Mouse (Mus musculus) CH12.LX (cell line): Measurements from ENCODE around the gene Sorcs1. TPM values are rescaled to one million over a fixed set of nuclear protein-coding genes. Genes with fewer than 3 reads are reported as not detected.

ENCODE experiments used
- DNase-seq: peaks from one replicate; pipeline ENCODE4 v3.0.0-alpha.2; 2013; ENCODE audit errors: extremely low read depth
- H3K27ac ChIP-seq: 2 replicates; pipeline ENCODE4 v1.5.1; 2012; ENCODE audit warnings: low read depth, mild to moderate bottlenecking, control low read depth, moderate library complexity; ENCODE audit not compliant: insufficient read depth
- H3K27me3 ChIP-seq: replicated peaks from 2 replicates; pipeline ENCODE3; 2012; ENCODE audit warnings: inconsistent platforms
- H3K36me3 ChIP-seq, 2 experiments: replicated peaks in 1 of 2; 2 replicates each; pipeline versions ENCODE3 to v1.6.1; 2012; ENCODE audit warnings: inconsistent platforms in 1 of 2, low read length in 1 of 2, mild to moderate bottlenecking in 1 of 2, mixed read lengths in 1 of 2, moderate library complexity in 1 of 2; ENCODE audit not compliant: control insufficient read depth in 1 of 2, insufficient read depth in 1 of 2
- H3K4me1 ChIP-seq, 2 experiments: 2 replicates each; pipeline ENCODE4 v1.6.1; 2012; ENCODE audit warnings: inconsistent platforms in 1 of 2, moderate library complexity in 1 of 2; ENCODE audit not compliant: insufficient read depth in 2 of 2, control insufficient read depth in 1 of 2
- H3K4me2 ChIP-seq: 2 replicates; pipeline ENCODE4 v1.6.1; 2012; ENCODE audit warnings: low read depth, mild to moderate bottlenecking, control low read depth; ENCODE audit not compliant: poor library complexity, insufficient read depth, severe bottlenecking
- H3K4me3 ChIP-seq, 3 experiments: fragments of 150-350 bp in 1 of 3; sonication (generic) in 1 of 3; replicated peaks in 1 of 3; 2 replicates each; pipeline versions ENCODE3 to v1.5.1; 2011 to 2012; ENCODE audit warnings: low read depth in 2 of 3, low read length in 2 of 3, mild to moderate bottlenecking in 2 of 3, moderate library complexity in 2 of 3, control low read depth in 1 of 3, improper control_type of control experiment in 1 of 3, inconsistent platforms in 1 of 3, mixed read lengths in 1 of 3; ENCODE audit not compliant: poor library complexity in 1 of 3
- H3K79me2 ChIP-seq: replicated peaks from 2 replicates; pipeline ENCODE4 v1.6.1; 2012; ENCODE audit warnings: mild to moderate bottlenecking, moderate library complexity; ENCODE audit not compliant: control insufficient read depth, poor library complexity, insufficient read depth, severe bottlenecking; ENCODE audit errors: extremely low read depth
- H3K9ac ChIP-seq: 2 replicates; pipeline ENCODE4 v1.6.1; 2012; ENCODE audit warnings: low read depth, mild to moderate bottlenecking, control low read depth, moderate library complexity; ENCODE audit not compliant: insufficient read depth
- H3K9me3 ChIP-seq: replicated peaks from 2 replicates; pipeline ENCODE3; 2012; ENCODE audit warnings: low read length, inconsistent platforms, mixed read lengths
- BHLHE40 ChIP-seq: IDR thresholded peaks from 2 replicates; pipeline ENCODE4 v1.6.1; 2011; ENCODE audit warnings: mild to moderate bottlenecking, low read depth, low read length, improper control_type of control experiment
- CHD1 ChIP-seq: IDR thresholded peaks from 2 replicates; pipeline ENCODE4 v1.6.1; 2012; ENCODE audit warnings: low read depth, low read length, improper control_type of control experiment, inconsistent platforms
- CHD2 ChIP-seq: IDR thresholded peaks from 2 replicates; pipeline ENCODE4 v1.6.1; 2011; ENCODE audit warnings: low read length, improper control_type of control experiment
- CTCF ChIP-seq, 2 experiments: IDR thresholded peaks in 1 of 2; conservative IDR thresholded peaks in 1 of 2; 2 replicates each; pipeline ENCODE4 v1.5.1; 2011 to 2012; ENCODE audit warnings: low read depth in 2 of 2, low read length in 2 of 2, improper control_type of control experiment in 1 of 2, inconsistent platforms in 1 of 2, mild to moderate bottlenecking in 1 of 2, moderate library complexity in 1 of 2
- E2F4 ChIP-seq: IDR thresholded peaks from 2 replicates; pipeline ENCODE4 v1.6.1; 2011; ENCODE audit warnings: low read depth, low read length, improper control_type of control experiment; ENCODE audit not compliant: insufficient replicate concordance
- ELF1 ChIP-seq: IDR thresholded peaks from 2 replicates; pipeline ENCODE4 v1.6.1; 2014; ENCODE audit warnings: low read depth, mild to moderate bottlenecking, inconsistent platforms, low read length, improper control_type of control experiment
- IRF4 ChIP-seq: IDR thresholded peaks from 2 replicates; pipeline ENCODE4 v1.6.1; 2014; ENCODE audit warnings: low read depth, mild to moderate bottlenecking, inconsistent platforms, low read length, improper control_type of control experiment
- JUND ChIP-seq: conservative IDR thresholded peaks from 2 replicates; pipeline ENCODE4 v1.6.1; 2011; ENCODE audit warnings: low read depth, low read length, improper control_type of control experiment
- KAT2A ChIP-seq: IDR thresholded peaks from 2 replicates; pipeline ENCODE4 v1.6.1; 2012; ENCODE audit warnings: low read length, improper control_type of control experiment, inconsistent platforms; ENCODE audit not compliant: insufficient replicate concordance
- MAFK ChIP-seq: IDR thresholded peaks from 2 replicates; pipeline ENCODE4 v1.6.1; 2011; ENCODE audit warnings: low read length, improper control_type of control experiment; ENCODE audit not compliant: insufficient replicate concordance
- MAZ ChIP-seq: IDR thresholded peaks from 2 replicates; pipeline ENCODE4 v1.6.1; 2012; ENCODE audit warnings: low read depth, mild to moderate bottlenecking, inconsistent platforms, low read length, improper control_type of control experiment, moderate library complexity
- MYC ChIP-seq: IDR thresholded peaks from 2 replicates; pipeline ENCODE4 v1.6.1; 2011; ENCODE audit warnings: low read depth, mild to moderate bottlenecking, improper control_type of control experiment, low read length
- NRF1 ChIP-seq: IDR thresholded peaks from 2 replicates; pipeline ENCODE4 v1.6.1; 2014; ENCODE audit warnings: low read depth, mild to moderate bottlenecking, inconsistent platforms, low read length, improper control_type of control experiment, moderate library complexity
- POLR2A ChIP-seq: IDR thresholded peaks from 2 replicates; pipeline ENCODE4 v1.6.1; 2011; ENCODE audit warnings: low read depth, mild to moderate bottlenecking, improper control_type of control experiment, low read length
- POLR2AphosphoS2 ChIP-seq: IDR thresholded peaks from 2 replicates; pipeline ENCODE4 v1.6.1; 2011; ENCODE audit warnings: low read depth, low read length, improper control_type of control experiment
- RAD21 ChIP-seq: IDR thresholded peaks from 2 replicates; pipeline ENCODE4 v1.6.1; 2011; ENCODE audit warnings: low read depth, mild to moderate bottlenecking, low read length, improper control_type of control experiment, moderate library complexity
- SIN3A ChIP-seq: IDR thresholded peaks from 2 replicates; pipeline ENCODE4 v1.6.1; 2012; ENCODE audit warnings: low read length, improper control_type of control experiment, inconsistent platforms
- SMC3 ChIP-seq: IDR thresholded peaks from 2 replicates; pipeline ENCODE4 v1.6.1; 2011; ENCODE audit warnings: low read depth, low read length, improper control_type of control experiment
- TBP ChIP-seq: conservative IDR thresholded peaks from 2 replicates; pipeline ENCODE4 v1.6.1; 2011; ENCODE audit warnings: low read depth, low read length, improper control_type of control experiment
- UBTF ChIP-seq: IDR thresholded peaks from 2 replicates; pipeline ENCODE4 v1.6.1; 2012; ENCODE audit warnings: low read depth, mild to moderate bottlenecking, inconsistent platforms, low read length, improper control_type of control experiment, moderate library complexity
- USF1 ChIP-seq: IDR thresholded peaks from 2 replicates; pipeline ENCODE4 v1.6.1; 2014; ENCODE audit warnings: low read depth, mild to moderate bottlenecking, inconsistent platforms, low read length, improper control_type of control experiment
- USF2 ChIP-seq: conservative IDR thresholded peaks from 2 replicates; pipeline ENCODE4 v1.6.1; 2011; ENCODE audit warnings: low read depth, low read length, improper control_type of control experiment
- ZC3H11A ChIP-seq: IDR thresholded peaks from 2 replicates; pipeline ENCODE4 v1.6.1; 2012; ENCODE audit warnings: low read depth, mild to moderate bottlenecking, inconsistent platforms, low read length, improper control_type of control experiment
- ZMIZ1 ChIP-seq: IDR thresholded peaks from 2 replicates; pipeline ENCODE4 v1.6.1; 2012; ENCODE audit warnings: low read depth, mild to moderate bottlenecking, inconsistent platforms, low read length, improper control_type of control experiment
- dilution Hi-C: fragments of 300-500 bp; cut with MboI; formaldehyde crosslinking; loops from 2 replicates; pipeline ENCODE4 v1.14.3; 2020; ENCODE audit warnings: low sequenced_read_pairs; ENCODE audit not compliant: extremely low pct_unique_long_range_greater_than_20kb, extremely low pct_ligation_motif_present
- in situ Hi-C: fragments of 300-500 bp; cut with MboI; formaldehyde crosslinking; loops from 3 replicates; pipeline ENCODE4 v1.14.3; 2019; ENCODE audit warnings: low sequenced_read_pairs, low pct_ligation_motif_present, low pct_unique_long_range_greater_than_20kb, mixed read lengths
- polyA plus RNA-seq: library from polyadenylated mRNA; unstranded; fragments of >175 nt; gene quantifications from 2 replicates; pipeline ENCODE4 v1.2.1, GENCODE M21; 2012; ENCODE audit warnings: low read depth; ENCODE audit not compliant: insufficient read length
- total RNA-seq, 2 experiments: library from RNA; depleted of rRNA; stranded (reverse); fragments of 300-350 nt in 1 of 2; fragments of >200 nt in 1 of 2; gene quantifications; 2 replicates each; pipeline ENCODE4 v1.2.3; 2012 to 2014

The Sorcs1 gene
- total and polyA plus RNA-seq, 3 experiments: 0.08 TPM; not detected in 2

- H3K36me3 ChIP-seq: no peaks in the 10 kb centered on the region
- TF ChIP-seq TBP (no peak), RAD21 (no peak), POLR2A (no peak), MYC (no peak), IRF4 (no peak), SIN3A (no peak), JUND (no peak), UBTF (no peak), KAT2A (no peak), USF1 (no peak)
- H3K27me3 ChIP-seq: no peaks in the 10 kb centered on the region
- H3K79me2 ChIP-seq: no peaks in the 10 kb centered on the region
- in situ Hi-C loops: no loop called here
- no peak overlapping the region for H3K4me2 ChIP-seq
- no peak overlapping the region for H3K9ac ChIP-seq
- dilution Hi-C loops: no loop called here
- no peaks in the 10 kb centered on the region for H3K4me1 ChIP-seq
- H3K9me3 ChIP-seq: peaks cover 28% of the 10 kb centered on the region
- DNase-seq: no peak
- H3K4me3 ChIP-seq: no peak overlapping the region
- no peak overlapping the region for H3K27ac ChIP-seq
Observed at GRCm38 (mm10) chr19:50614013-50614412, 64.4 kb downstream of the Sorcs1 start.

GRCm38 (mm10) chr19:50611619-50612018, 66.8 kb downstream of the Sorcs1 start:
- DNase-seq: no peak
- Histone ChIP-seq H3K4me3 (no peak overlapping the region), H3K27me3 (no peaks in the 10 kb centered on the region), H3K27ac (no peak overlapping the region), H3K36me3 (no peaks in the 10 kb centered on the region), H3K4me2 (no peak overlapping the region), H3K79me2 (no peaks in the 10 kb centered on the region), H3K9me3 (peaks cover 32% of the 10 kb centered on the region), H3K4me1 (no peaks in the 10 kb centered on the region), H3K9ac (no peak overlapping the region)
- no peak for TF ChIP-seq RAD21
- TF ChIP-seq ZC3H11A: no peak
- TF ChIP-seq SMC3: no peak
- no peak for TF ChIP-seq ELF1
- dilution Hi-C loops (no loop called here), in situ Hi-C loops (no loop called here)

GRCm38 (mm10) chr19:50603882-50604281, 74.6 kb downstream of the Sorcs1 start:
- no peaks in the 10 kb centered on the region for H3K36me3 ChIP-seq
- no peak overlapping the region for H3K9ac ChIP-seq
- TF ChIP-seq USF2 (no peak), MYC (no peak), BHLHE40 (no peak), SIN3A (no peak), MAZ (no peak), MAFK (no peak), IRF4 (no peak), E2F4 (no peak), CHD2 (no peak), CTCF (conservative IDR thresholded peaks at IDR 0.05 in 1 of 2, IDR thresholded peaks at IDR 0.05 in 1 of 2; ENCODE audit: low read depth in 2 of 2, low read length in 2 of 2) (no peak), UBTF (no peak), ZMIZ1 (no peak), POLR2AphosphoS2 (no peak), RAD21 (no peak), KAT2A (no peak), SMC3 (no peak), NRF1 (no peak), CHD1 (no peak)
- no peaks in the 10 kb centered on the region for H3K79me2 ChIP-seq
- in situ Hi-C loops (no loop called here), dilution Hi-C loops (no loop called here)
- no peaks in the 10 kb centered on the region for H3K27me3 ChIP-seq
- no peak overlapping the region for H3K4me3 ChIP-seq
- H3K4me2 ChIP-seq: no peak overlapping the region
- no peak overlapping the region for H3K27ac ChIP-seq
- peaks cover 37% of the 10 kb centered on the region for H3K9me3 ChIP-seq
- DNase-seq: no peak
- no peaks in the 10 kb centered on the region for H3K4me1 ChIP-seq
